In genomic region chr17:23746311-23746710, GRCm38 (mm10) we compare ENCODE assay signal across 8 mouse cellular contexts. TPM values are rescaled to one million over a fixed set of nuclear protein-coding genes. Genes with fewer than 3 reads are reported as not detected.
DNase-seq lines count a peak whose midpoint lies in the region; ATAC-seq and TF ChIP-seq lines count a peak whose summit lies in the region.

No protein-coding gene starts in this region.

- ATAC-seq in forebrain, embryonic 14.5 days: no peak
- ATAC-seq in liver, embryonic 14.5 days (ENCODE audit: insufficient read depth): no peak

- DNase-seq in gastrocnemius, adult 2 months: no peak
- no peak for DNase-seq in gastrocnemius, postnatal 4 days (ENCODE audit: low spot score in 2 of 2)
- peak; percentile 64 for DNase-seq in CD4-positive, CD25-positive, alpha-beta regulatory T cell, adult 2 months (ENCODE audit: low read depth, low spot score)
- no peak for DNase-seq in forebrain, embryonic 14.5 days (ENCODE audit: low spot score)
- DNase-seq in liver, embryonic 14.5 days (ENCODE audit: low read depth in 3 of 3, low spot score in 3 of 3): no peak
- DNase-seq in spleen, adult 12 weeks (ENCODE audit: low spot score): no peak
- DNase-seq in layer of hippocampus, adult 11-12 months (ENCODE audit: low spot score): no peak
- no peak for DNase-seq in layer of hippocampus, adult 8-10 months (ENCODE audit: low spot score in 2 of 2)

- peaks cover 58% of the 10 kb centered on the region for H3K27me3 ChIP-seq in forebrain, embryonic 14.5 days (replicated peaks; ENCODE audit: control insufficient read depth, insufficient read depth, low read length)
- H3K27me3 ChIP-seq in liver, embryonic 14.5 days (ENCODE audit: control insufficient read depth, insufficient read depth, low read length): peaks cover 58% of the 10 kb centered on the region

- H3K4me2 ChIP-seq in forebrain, embryonic 14.5 days (ENCODE audit: low read length): peak overlapping the region; percentile 63
- no peak overlapping the region for H3K4me2 ChIP-seq in liver, embryonic 14.5 days (ENCODE audit: low read depth)

- intact Hi-C loops in gastrocnemius, adult 2 months (cut with DNase I): loop anchor here (5.0 kb wide), 1 partner anchor 216 kb away; no protein-coding TSS in a partner anchor

- TF ChIP-seq EP300 in liver, embryonic 14.5 days (IDR thresholded peaks at IDR 0.05; ENCODE audit: low read depth): no peak

- no peak overlapping the region for H3K4me3 ChIP-seq in gastrocnemius, adult 2 months
- peak overlapping the region; percentile 32; the same call in 1 of the 2 replicates for H3K4me3 ChIP-seq in forebrain, embryonic 14.5 days (ENCODE audit: low read depth, low read length)
- H3K4me3 ChIP-seq in liver, embryonic 14.5 days (ENCODE audit: insufficient read depth in 1 of 2, low read depth in 2 of 2, low read length in 2 of 2): no peak overlapping the region

- WGBS in forebrain, embryonic 14.5 days: 2% methylated on average over 12 of the region's 12 CpGs
- 6% methylated on average over 12 of the region's 12 CpGs for WGBS in liver, embryonic 14.5 days (ENCODE audit: insufficient replicate concordance)

- H3K36me3 ChIP-seq in forebrain, embryonic 14.5 days (ENCODE audit: control insufficient read depth, insufficient read depth, low read length): peaks cover 12% of the 10 kb centered on the region
- H3K36me3 ChIP-seq in liver, embryonic 14.5 days (replicated peaks; ENCODE audit: control insufficient read depth, insufficient read depth, low read depth): no peaks in the 10 kb centered on the region

- no peak overlapping the region for H3K9ac ChIP-seq in forebrain, embryonic 14.5 days (ENCODE audit: low read length)
- no peak overlapping the region for H3K9ac ChIP-seq in liver, embryonic 14.5 days (replicated peaks)

- peaks cover 9% of the 10 kb centered on the region; the same call in 1 of the 2 replicates for H3K4me1 ChIP-seq in forebrain, embryonic 14.5 days (ENCODE audit: control insufficient read depth, insufficient read depth, low read length)
- peaks cover 0 to 5% of the 10 kb centered on the region in 2 experiments; a peak in 2 of 4 replicates for H3K4me1 ChIP-seq in liver, embryonic 14.5 days (replicated peaks; ENCODE audit: control insufficient read depth in 2 of 2, insufficient read depth in 2 of 2, low read length in 1 of 2)

- peak; percentile 18; the same call in 1 of the 2 replicates for TF ChIP-seq CTCF in gastrocnemius, adult 2 months (IDR thresholded peaks at IDR 0.05)
- peak; percentile 42 for TF ChIP-seq CTCF in liver, embryonic 14.5 days (IDR thresholded peaks at IDR 0.05; ENCODE audit: low read depth)

- H3K27ac ChIP-seq in gastrocnemius, adult 2 months: no peak overlapping the region
- H3K27ac ChIP-seq in forebrain, embryonic 14.5 days (ENCODE audit: low read depth, low read length): no peak overlapping the region
- no peak overlapping the region for H3K27ac ChIP-seq in liver, embryonic 14.5 days

- no peaks in the 10 kb centered on the region for H3K9me3 ChIP-seq in forebrain, embryonic 14.5 days (replicated peaks; ENCODE audit: control insufficient read depth, low read length)
- H3K9me3 ChIP-seq in liver, embryonic 14.5 days (ENCODE audit: control insufficient read depth, low read length): no peaks in the 10 kb centered on the region

RNA-seq across cellular contexts. Expression of gene Kremen2, which starts 0.7 kb away (rescaled TPM):
- total RNA-seq in gastrocnemius, adult 2 months (2021): not detected
- total RNA-seq in gastrocnemius, postnatal 4 days (2021): under 1 TPM; 0.13 to 0.20 TPM
- polyA plus RNA-seq in forebrain, embryonic 14.5 days (2014; fragmentation: Nextera tagmentation; extraction: Ambion mirVana): 0.23 and 0.25 TPM in 2 replicates
- 0.02 and 0.03 TPM in 2 replicates for polyA plus RNA-seq in liver, embryonic 14.5 days (2012; rRNA removed)
- not detected in 2 replicates for polyA plus RNA-seq in liver, embryonic 14.5 days (2014; fragmentation: Nextera tagmentation; extraction: Ambion mirVana)
- total RNA-seq in layer of hippocampus, adult 8-10 months (2022): 1 to 10 TPM in 1 of 4 experiments, under 1 TPM in 3; 0.51 to 1.3 (median 0.68) TPM

RNA-seq across cellular contexts. Expression of gene Paqr4, which starts 5.6 kb away (rescaled TPM):
- total RNA-seq in gastrocnemius, adult 2 months (2021): 1 to 10 TPM; 2.7 to 4.0 TPM
- total RNA-seq in gastrocnemius, postnatal 4 days (2021): 10 to 100 TPM; 12.5 to 13.4 TPM
- 31.9 and 38.3 TPM in 2 replicates for polyA plus RNA-seq in forebrain, embryonic 14.5 days (2014; fragmentation: Nextera tagmentation; extraction: Ambion mirVana)
- 3.6 and 5.7 TPM in 2 replicates for polyA plus RNA-seq in liver, embryonic 14.5 days (2012; rRNA removed)
- polyA plus RNA-seq in liver, embryonic 14.5 days (2014; fragmentation: Nextera tagmentation; extraction: Ambion mirVana): 6.4 and 7.2 TPM in 2 replicates
- total RNA-seq in layer of hippocampus, adult 8-10 months (2022): 10 to 100 TPM; 53.1 to 56.9 (median 53.6) TPM

RNA-seq across cellular contexts. Expression of gene Pkmyt1, which starts 20.2 kb away (rescaled TPM):
- under 1 TPM; 0.53 to 0.64 TPM for total RNA-seq in gastrocnemius, adult 2 months (2021)
- 10 to 100 TPM; 11.1 to 12.4 TPM for total RNA-seq in gastrocnemius, postnatal 4 days (2021)
- 18.0 and 23.1 TPM in 2 replicates for polyA plus RNA-seq in forebrain, embryonic 14.5 days (2014; fragmentation: Nextera tagmentation; extraction: Ambion mirVana)
- polyA plus RNA-seq in liver, embryonic 14.5 days (2012; rRNA removed): 29.6 and 35.0 TPM in 2 replicates
- polyA plus RNA-seq in liver, embryonic 14.5 days (2014; fragmentation: Nextera tagmentation; extraction: Ambion mirVana): 21.2 and 24.5 TPM in 2 replicates
- total RNA-seq in layer of hippocampus, adult 8-10 months (2022): 1 to 10 TPM; 4.3 to 5.2 (median 4.7) TPM

RNA-seq across cellular contexts. Expression of gene 1520401A03Rik, which starts 23.7 kb away (rescaled TPM):
- total RNA-seq in gastrocnemius, adult 2 months (2021): not detected
- total RNA-seq in gastrocnemius, postnatal 4 days (2021): under 1 TPM; 0.26 to 0.66 TPM
- polyA plus RNA-seq in forebrain, embryonic 14.5 days (2014; fragmentation: Nextera tagmentation; extraction: Ambion mirVana): not detected in 2 replicates
- 0.04 and 0.09 TPM in 2 replicates for polyA plus RNA-seq in liver, embryonic 14.5 days (2012; rRNA removed)
- not detected in 2 replicates for polyA plus RNA-seq in liver, embryonic 14.5 days (2014; fragmentation: Nextera tagmentation; extraction: Ambion mirVana)
- under 1 TPM; 0.16 to 0.81 (median 0.32) TPM for total RNA-seq in layer of hippocampus, adult 8-10 months (2022)

RNA-seq across cellular contexts. Expression of gene Flywch1, which starts 25.1 kb away (rescaled TPM):
- 10 to 100 TPM; 43.3 to 50.4 TPM for total RNA-seq in gastrocnemius, adult 2 months (2021)
- total RNA-seq in gastrocnemius, postnatal 4 days (2021): 10 to 100 TPM; 44.5 to 49.2 TPM
- 129 and 143 TPM in 2 replicates for polyA plus RNA-seq in forebrain, embryonic 14.5 days (2014; fragmentation: Nextera tagmentation; extraction: Ambion mirVana)
- 4.0 and 4.3 TPM in 2 replicates for polyA plus RNA-seq in liver, embryonic 14.5 days (2012; rRNA removed)
- 6.6 and 7.4 TPM in 2 replicates for polyA plus RNA-seq in liver, embryonic 14.5 days (2014; fragmentation: Nextera tagmentation; extraction: Ambion mirVana)
- 100 to 1,000 TPM; 324 to 395 (median 358) TPM for total RNA-seq in layer of hippocampus, adult 8-10 months (2022)
